Mouse (Mus musculus) bone marrow macrophage, adult 2 months (primary cell): ENCODE data around the gene Atp9a.

ENCODE experiments used
- CTCF ChIP-seq: IDR thresholded peaks from 2 replicates; pipeline ENCODE4 v1.5.1; 2012; ENCODE audit warnings: low read depth, mild to moderate bottlenecking, low read length, moderate library complexity
- POLR2A ChIP-seq: IDR thresholded peaks from 2 replicates; pipeline ENCODE4 v1.6.1; 2012; ENCODE audit warnings: mild to moderate bottlenecking, low read depth, low read length, borderline replicate concordance

- TF ChIP-seq POLR2A (no peak), CTCF (no peak)
These were observed 155.7 kb downstream of the Atp9a start for GRCm38 (mm10) chr2:168586512-168586911.
